Mouse (Mus musculus): ENCODE measurements around the gene Mef2c. TPM values are rescaled to one million over a fixed set of nuclear protein-coding genes. Genes with fewer than 3 reads are reported as not detected.

Mef2c gene
- 1 to 10 TPM; 3.0 to 7.4 TPM for polyA plus RNA-seq (2017; shearing (Covaris generic))

GRCm38 (mm10) chr13:83503919-83504318 lies at the start of gene Mef2c:
Gene Mef2c (plus strand): TSS chr13:83504034.

Data from inflammation-experienced regulatory T-cells (primary cell).